Mouse (Mus musculus): ENCODE data around the gene Hbq1a. TPM values are rescaled to one million over a fixed set of nuclear protein-coding genes. Genes with fewer than 3 reads are reported as not detected.
"Not testable (repeated sequence)": the region's sequence is repeated elsewhere in the genome, so short reads cannot be mapped to it uniquely, and the experiment has no call there.

The Hbq1a gene
- not detected in 2 replicates for polyA plus RNA-seq (2012; rRNA removed)

DNA sequence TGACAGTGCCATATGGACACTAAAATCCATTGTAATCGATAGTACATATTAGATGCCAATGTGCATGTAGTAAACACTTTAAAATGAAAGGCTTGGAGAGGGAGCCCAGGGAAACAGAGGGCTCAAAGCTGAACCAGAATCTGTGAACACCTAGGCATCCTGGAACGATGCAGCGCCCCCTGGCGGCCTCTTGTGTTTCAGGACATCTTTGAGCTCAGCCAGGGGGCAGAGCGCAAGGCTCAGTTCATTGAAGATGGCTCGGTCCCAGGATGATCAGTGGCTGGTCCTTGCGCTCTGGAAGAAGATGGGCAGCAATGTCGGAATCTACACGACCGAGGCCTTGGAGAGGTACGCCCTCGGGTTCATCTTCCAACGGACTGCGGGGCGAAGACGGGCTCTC is at the start of gene Hbq1a:
Gene Hbq1a (plus strand): TSS at position 205 of the 400 bp plus-strand sequence.
- DNase-seq (ENCODE audit: low read depth, low spot score), result not testable (repeated sequence)
- 6% methylated on average over 16 of the region's 16 CpGs for WGBS

DNA sequence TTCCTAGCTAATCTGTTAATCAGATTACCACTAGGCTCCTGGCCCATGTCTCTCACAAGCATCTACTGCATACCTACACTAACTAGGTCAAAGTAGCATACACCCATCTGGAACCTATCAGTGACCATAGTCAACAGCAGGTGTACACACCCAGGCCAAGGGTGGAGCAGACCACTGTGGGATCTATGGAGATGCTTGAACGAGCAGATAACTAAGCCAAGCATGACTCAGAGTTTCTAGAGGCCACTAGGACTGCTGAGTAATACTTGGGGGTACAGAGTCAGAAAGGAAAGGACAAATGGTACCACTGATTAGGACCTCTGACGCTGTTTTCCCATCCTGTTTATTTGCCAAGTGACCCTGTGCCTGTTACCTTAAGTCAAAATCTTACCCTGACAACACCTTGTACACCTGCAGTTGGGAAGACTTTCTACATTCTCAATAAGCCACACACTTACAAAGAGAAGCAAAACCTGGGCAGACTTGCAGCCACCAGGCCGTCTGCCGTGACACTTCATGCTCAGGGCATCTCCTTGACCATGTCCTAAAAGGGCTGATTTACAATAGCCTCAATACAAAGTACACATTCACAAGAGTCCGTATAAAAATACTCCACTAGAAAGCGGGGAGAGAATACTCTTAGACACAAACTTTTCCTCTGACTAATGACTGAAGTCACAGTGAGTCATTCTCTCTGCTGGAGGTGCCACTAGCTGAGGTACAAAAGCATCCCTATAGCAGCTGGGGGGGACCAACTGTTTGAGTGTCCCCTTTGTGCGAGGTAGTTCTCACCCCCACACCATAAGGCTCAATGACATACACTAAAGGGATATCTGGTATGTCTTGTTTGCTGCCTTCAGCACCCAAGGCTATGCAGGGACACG is 48.7 kb upstream of the Hbq1a start:
- no peak for DNase-seq (ENCODE audit: low read depth, low spot score)
- 77% methylated on average over 8 of the region's 8 CpGs for WGBS

DNA sequence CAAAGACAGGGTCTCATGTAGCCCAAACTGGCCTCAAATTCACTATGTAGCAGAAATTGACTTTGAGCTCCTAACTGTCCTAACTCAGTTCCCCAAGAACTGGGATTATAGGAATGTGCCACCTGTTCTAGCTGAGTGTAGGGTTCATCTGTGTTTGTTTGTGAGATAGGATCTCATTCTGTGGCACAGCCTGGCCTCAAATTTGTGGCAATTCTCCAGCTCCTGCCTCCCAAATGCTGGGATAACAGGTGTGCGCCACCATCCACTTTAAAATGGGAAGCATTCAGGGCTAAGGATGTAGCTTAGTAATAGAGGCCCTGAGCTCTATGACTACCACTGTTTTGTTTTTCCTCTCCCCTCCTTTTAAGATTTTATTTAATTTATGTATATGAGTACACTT is 46.7 kb upstream of the Hbq1a start:
- no peak for DNase-seq (ENCODE audit: low read depth, low spot score)
- WGBS, result 98% methylated on average over 1 of the region's 1 CpGs

DNA sequence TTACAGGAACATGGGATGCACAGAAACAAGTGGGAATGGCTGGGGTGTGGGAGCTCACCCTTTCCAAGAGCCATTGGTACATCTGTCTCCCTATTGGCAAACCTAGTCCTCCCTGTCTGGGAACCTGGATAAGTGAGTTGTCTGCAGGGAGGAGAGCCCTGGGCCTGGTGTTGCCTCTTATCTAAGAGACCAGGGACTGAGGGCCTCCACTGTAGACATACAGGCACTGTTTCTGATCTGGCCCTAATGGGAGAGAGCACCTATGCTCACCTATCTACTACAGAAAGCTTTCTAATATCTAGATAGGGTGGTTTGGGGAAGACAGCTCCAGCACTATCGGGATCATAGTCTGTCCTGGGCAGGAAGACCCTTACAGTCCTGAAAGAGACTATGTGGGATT is 43.7 kb upstream of the Hbq1a start:
- 100% methylated on average over 1 of the region's 1 CpGs for WGBS
- DNase-seq (ENCODE audit: low read depth, low spot score), result no peak

DNA sequence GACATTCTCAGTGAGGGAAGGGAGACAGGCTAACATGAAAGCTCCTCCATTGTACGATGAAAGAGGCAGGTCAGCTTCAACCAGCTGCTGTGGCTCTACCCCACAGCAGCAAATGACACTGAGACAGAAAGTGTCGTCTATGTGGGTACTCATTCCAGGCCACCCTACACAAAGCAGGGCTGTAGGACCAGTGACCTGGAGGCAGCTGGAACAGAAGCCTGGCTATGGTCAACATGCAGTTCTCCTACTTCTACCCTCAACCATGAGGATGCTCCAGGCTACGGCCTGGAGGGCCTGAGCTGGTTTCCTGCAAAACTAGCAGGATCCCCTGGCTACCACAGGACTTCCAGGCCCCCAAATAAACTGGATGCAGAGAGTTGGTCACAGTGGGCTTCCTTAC is 43.3 kb upstream of the Hbq1a start:
- DNase-seq (ENCODE audit: low read depth, low spot score), result no peak
- 93% methylated on average over 3 of the region's 3 CpGs for WGBS

DNA sequence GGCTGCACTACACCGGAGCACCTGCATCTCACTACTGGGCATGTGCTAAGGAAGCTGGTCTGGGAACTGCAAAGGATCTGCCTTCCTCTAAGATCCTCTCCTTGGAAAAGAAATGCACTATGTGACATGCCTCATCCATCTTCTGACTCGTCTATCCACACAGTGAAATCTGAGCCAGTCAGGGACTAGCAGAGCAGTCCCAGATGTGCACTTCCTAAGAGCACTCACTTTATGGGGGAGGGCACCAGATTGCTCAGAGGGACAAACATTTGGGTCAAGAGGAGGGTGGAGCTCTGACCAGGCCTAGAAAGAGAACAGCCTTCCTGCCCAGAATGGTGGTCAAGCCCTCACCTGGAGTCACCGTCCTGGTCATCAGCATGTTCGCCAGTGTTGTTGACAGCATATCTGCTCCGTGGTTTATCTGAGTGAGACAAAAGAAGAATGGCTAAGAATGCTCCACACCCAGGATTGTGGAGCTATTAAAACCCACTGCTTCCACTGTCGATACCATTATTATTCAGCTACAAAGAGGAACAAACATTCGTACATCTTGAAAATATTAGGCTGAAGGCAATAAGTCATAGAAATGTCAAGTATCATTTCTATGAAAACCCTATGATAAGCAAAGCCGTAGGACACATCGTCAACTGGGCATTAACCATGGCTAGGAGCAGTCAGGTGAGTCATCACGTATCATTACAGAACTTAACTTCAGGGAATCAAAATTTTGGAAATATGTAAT is 37.0 kb upstream of the Hbq1a start:
- DNase-seq (ENCODE audit: low read depth, low spot score), result no peak
- 84% methylated on average over 10 of the region's 10 CpGs for WGBS

DNA sequence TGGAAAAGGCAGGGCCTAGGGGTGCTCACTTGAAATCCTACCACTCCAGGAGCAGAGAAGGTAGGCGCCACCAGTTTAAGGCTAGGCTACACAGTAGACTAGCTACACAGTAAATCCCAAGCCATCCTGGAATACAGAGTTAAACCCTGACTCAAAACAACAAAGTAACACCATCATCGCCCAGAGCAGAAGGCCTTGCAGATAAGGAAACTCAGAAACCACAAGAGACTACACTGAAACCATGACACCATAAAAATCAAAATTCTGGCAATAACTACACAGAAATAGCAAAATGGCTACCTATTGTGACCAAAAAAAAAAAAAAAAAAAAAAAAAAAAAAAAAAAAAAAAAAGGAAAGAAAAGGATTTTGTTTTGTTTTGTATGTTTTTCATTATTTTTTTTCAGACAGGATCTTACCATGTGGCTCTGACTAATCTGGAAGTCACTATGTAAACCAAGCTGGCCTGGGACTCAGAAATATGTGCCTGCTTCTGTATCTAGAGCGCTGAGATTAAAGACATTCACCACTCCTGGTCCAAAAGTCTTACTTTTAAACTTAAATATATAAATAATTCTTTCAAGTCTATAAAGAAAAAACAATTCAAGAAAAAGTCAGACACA is 34.6 kb upstream of the Hbq1a start:
- WGBS, result 89% methylated on average over 3 of the region's 3 CpGs
- no peak for DNase-seq (ENCODE audit: low read depth, low spot score)

DNA sequence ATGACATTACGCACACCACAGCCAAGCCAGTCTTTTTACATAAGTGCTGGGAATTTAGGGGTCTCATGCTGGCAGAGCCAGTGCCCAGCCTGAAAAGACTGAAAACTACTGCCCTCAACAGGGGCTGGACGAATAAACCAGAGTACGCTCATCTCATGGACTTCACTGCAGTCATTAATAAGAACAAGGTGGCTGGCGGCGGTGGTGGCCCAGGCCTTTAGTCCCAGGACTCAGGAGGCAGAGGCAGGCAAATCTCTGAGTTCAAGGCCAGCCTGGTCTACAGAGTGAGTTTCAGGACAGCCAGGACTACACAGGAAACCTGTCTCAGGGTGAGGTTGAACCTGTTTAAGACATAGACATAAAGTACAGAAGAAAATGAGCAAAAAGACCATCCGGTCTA is 33.7 kb upstream of the Hbq1a start:
- WGBS, result 91% methylated on average over 6 of the region's 6 CpGs
- no peak for DNase-seq (ENCODE audit: low read depth, low spot score)

DNA sequence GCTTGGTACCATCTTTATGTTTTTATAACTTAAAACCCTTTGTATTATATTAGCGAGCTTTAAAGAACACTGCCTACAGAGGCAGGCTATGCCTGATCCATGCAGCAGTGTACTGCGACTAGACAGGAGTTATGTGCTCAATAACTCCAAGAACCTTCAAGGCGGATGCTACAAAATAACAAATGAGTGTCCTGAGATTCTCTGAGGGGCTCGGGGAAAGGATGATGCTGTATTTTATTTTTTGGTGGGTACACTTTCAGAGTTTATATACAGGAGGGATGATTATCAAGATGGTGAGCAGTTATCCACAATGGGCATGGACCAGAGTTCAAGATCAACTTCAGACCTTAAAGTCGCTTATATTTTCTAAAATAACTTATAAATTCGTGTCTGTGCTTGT is 33.1 kb upstream of the Hbq1a start:
- 16% methylated on average over 6 of the region's 6 CpGs for WGBS
- DNase-seq (ENCODE audit: low read depth, low spot score), result no peak

DNA sequence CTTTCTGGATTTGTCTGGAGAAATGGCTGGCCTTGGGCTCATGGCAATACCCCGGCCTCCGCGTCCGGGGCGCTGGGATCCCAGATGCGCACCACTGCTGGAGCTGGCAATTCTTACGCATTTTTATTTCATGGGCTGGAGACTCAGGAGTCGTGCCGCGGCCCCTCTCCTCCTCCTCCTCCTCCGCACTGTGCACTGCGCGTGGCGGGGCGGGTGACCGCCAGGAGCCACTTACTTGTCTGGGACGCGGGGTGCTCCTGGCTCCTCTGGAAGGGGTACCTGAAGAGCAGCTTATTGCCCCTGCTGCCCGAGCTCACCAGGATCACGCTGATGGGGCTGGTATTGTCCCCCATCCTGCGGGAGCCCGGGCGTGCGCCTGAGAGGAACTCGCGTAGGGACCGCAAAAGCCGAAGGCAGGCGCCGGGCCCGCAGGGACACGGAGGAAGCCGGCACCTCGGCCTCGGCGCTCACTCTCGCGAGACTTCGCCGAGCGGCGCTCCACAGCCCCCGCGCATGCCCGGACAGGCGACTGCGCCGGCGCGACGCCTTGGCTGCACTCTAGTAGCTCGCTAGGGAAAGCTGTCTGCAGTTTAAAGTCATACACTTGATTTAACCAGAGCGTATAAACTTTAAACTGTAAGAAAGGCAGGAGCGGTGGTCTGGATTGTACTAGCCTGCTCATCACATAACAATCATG is 32.5 kb upstream of the Hbq1a start, which contains the start of gene Nprl3:
Gene Nprl3 (minus strand): TSS at position 520 of the 697 bp plus-strand sequence.
- WGBS, result under 1% methylated on average over 54 of the region's 54 CpGs
- peak; percentile 70 for DNase-seq (ENCODE audit: low read depth, low spot score)

DNA sequence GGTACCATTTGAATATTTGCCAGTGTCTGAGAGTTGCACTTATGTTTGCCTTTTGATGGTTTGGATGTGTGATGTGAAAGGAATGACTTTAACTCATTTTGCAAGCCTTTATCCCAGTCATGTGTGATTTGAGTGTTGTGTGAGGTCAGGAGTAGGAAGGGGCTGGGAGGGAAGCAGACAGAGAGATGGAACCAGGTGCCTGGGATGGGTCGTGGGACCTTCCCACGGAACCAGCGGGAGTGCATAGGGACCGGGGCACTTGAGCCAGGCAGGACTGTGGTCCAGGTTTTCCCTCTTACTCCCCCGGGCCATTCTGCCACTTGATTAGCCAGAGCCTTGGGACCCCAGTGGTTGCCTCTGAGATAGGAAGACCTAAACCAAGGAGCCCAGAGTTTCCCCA is 31.9 kb upstream of the Hbq1a start:
- 28% methylated on average over 5 of the region's 5 CpGs for WGBS
- no peak for DNase-seq (ENCODE audit: low read depth, low spot score)

DNA sequence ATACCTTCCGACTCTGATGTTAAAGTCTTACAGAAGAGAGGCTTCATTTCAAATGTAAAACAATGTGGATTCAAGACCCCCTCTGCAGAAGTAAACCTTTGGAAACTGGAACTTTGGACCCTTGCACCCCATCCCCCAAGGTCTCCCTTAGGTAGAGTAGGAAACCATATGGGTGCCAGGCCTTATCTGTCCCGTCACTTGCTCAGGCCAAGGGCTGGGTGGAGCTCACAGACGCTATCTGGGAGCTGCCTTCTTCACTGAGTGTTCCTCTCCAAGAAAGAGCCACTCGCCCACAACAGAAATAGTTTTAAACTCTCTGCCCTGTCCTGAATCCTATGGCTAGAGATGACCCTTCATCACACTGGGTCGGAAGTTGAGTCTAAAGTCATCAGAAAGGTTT is 30.9 kb upstream of the Hbq1a start:
- 78% methylated on average over 5 of the region's 5 CpGs for WGBS
- DNase-seq (ENCODE audit: low read depth, low spot score), result no peak

DNA sequence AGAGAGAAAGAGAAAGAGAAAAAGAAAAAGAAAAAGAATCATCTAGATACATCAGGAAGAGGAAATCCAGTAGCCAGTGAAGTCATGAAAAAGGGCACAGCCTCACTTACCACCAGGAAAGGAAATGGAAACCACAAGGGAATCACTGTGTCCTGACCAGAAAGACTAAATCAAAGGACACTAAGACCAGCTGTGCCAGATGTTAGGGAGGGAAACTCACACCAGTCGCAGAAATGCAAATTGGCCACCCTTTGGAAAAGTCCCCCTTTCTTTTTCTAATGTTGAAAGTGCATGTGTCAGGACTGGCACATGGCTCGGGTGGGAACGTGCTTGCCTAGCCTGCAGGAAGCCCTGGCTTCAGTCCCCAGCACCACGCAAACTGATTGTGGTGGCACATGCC is 28.7 kb upstream of the Hbq1a start:
- WGBS, result 38% methylated on average over 4 of the region's 4 CpGs
- no peak for DNase-seq (ENCODE audit: low read depth, low spot score)

DNA sequence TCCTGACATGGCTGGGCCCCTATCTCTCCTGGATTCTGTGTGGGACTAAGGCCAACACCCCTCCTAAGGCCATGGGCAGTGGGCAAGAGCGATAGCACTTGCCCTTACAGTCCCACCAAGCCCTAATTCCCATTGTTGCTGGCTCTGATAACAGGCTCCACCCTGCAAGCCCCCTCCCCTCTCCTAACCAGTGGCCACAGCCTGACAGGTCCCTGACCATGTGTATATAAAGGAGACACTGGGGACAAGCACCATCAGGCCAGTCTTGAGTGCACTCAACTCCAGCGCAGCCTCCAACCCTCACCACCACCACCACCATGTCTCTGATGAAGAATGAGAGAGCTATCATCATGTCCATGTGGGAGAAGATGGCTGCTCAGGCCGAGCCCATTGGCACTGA is 23.5 kb upstream of the Hbq1a start, which contains the start of gene Hba-x:
Gene Hba-x (plus strand): TSS at position 54 of the 400 bp plus-strand sequence.
- 72% methylated on average over 3 of the region's 3 CpGs for WGBS
- DNase-seq (ENCODE audit: low read depth, low spot score), result no peak

DNA sequence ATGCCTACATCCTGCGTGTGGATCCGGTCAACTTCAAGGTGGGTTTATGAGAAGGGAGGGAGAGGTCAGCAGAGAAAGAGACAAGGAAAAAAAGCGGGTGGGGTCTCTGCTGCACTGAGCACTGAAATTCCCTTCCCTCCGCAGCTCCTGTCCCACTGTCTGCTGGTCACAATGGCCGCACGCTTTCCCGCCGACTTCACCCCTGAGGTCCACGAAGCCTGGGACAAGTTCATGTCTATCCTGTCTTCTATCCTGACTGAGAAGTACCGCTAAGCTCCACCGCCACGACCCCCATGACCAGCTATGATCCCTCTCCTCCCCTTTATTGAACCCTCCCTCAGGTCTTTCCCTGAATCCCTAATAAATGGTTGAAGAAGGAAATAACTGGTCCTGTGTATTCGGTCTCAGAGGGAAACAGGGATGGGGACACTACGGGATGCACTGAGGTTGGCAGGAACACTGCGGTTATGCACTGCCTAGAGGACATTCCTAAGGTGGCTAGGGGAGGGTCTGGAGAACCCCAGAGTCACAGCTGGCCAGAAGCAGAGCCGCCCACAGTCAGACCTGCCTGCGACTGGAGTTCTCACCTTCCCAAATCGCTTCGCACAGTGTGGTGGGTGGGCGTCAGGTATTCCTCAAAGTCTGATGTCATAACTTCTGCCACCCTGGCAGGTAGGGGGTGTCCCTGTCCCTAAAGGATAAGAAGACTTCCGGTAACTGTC is 22.0 kb upstream of the Hbq1a start:
- no peak for DNase-seq (ENCODE audit: low read depth, low spot score)

DNA sequence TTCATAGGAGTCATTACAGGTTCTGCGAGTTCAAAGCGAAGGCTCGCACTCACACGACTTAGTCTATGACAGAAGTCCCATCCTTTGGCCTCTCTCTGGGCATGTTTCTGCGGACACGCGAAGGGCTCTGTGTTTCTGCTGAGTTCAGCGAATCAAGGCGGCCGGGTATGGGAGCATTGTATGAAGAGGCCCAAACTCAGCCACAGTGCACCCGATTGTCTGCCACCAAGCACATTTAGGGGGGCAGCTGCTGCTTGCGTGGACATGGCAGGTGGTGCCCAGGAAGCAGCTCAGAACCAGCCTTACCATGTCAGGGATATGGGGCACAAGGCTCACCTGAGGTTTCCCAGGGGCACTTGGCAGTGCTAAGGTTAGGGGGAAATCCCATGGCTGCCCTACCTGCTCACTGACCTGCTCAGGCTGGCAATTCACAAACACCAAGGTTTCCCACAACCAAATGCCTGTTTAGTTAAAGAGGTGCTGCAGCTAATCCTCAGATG is 21.4 kb upstream of the Hbq1a start:
- 73% methylated on average over 12 of the region's 12 CpGs for WGBS
- DNase-seq (ENCODE audit: low read depth, low spot score), result no peak

More for the DNA sequence above, 22.0 kb upstream of the Hbq1a start:
- 66% methylated on average over 21 of the region's 21 CpGs for WGBS

DNA sequence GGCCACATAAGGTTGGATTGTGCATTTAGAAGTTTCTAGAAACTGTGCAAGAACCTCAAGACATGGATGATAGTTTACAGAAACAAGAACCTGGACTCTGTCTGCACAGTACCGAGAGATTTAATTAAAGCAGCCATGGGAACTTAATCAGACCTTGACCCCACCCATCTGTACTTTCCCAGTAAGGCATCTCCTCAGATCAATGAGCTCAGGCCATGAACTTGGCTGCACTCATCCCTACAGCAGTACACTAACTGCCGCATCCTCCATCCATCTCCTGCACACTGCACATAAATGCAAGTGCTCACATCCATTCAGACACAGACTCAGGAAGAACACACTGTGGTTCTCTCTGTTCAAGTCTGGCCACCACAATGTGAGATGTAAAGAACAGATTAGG is 19.2 kb upstream of the Hbq1a start:
- 54% methylated on average over 2 of the region's 2 CpGs for WGBS
- no peak for DNase-seq (ENCODE audit: low read depth, low spot score)

DNA sequence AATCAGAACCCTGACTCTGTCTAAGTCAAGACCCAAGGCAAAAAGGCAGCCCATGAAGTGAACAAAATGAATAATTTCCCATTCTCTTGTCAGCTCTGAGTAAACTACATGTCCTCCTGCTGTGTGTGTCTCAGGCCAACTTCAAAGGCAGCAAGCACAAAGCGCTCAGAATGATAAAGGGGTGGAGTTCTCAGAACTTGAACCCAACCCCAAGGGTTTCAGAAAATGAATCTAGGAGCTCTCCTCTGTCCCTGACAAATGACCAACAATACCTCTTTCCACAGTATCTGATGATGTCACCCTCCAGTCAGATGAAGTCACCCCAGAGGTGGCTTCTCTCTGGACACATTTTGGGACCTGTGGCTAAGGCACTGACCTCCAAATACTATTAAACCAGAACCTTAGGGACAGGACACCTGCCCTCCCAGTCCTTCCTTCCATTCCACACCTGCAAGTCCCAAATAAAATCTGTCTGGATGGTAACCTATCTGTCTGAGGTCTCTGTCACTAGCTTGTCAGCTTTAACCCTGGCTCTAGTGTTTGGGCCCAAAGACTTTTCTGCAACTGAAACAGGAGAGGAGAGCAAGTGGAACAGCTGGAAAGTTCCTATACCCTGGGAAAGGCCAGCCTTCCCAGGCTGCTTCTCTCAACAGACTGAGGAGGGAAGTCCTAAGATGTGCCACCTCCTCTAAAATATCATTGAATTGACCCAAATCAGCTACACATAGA is 18.3 kb upstream of the Hbq1a start:
- 79% methylated on average over 1 of the region's 1 CpGs for WGBS
- DNase-seq (ENCODE audit: low read depth, low spot score), result no peak
